Comparison of ENCODE assay signal across 8 mouse cellular contexts in genomic region chr1:178317275-178318001, GRCm38 (mm10). TPM values are rescaled to one million over a fixed set of nuclear protein-coding genes. Genes with fewer than 3 reads are reported as not detected.
DNase-seq lines count a peak whose midpoint lies in the region; ATAC-seq and TF ChIP-seq lines count a peak whose summit lies in the region.

No protein-coding gene starts in this region.

- WGBS in heart, adult 2 months = 12% methylated on average over 10 of the region's 10 CpGs
- WGBS in forebrain, embryonic 10.5 days = 64% methylated on average over 10 of the region's 10 CpGs
- 27% methylated on average over 10 of the region's 10 CpGs for WGBS in liver, embryonic 13.5 days (ENCODE audit: insufficient replicate concordance)

- no peak for ATAC-seq in liver, embryonic 13.5 days (ENCODE audit: low read depth)

- intact Hi-C loops in heart, adult 2 months (cut with DNase I) = loop anchor here (1.0 to 10.0 kb wide), 3 partner anchors 52 to 133 kb away; partner anchors contain the start of genes Desi2 and Efcab2

- H3K9ac ChIP-seq in heart, adult 2 months (ENCODE audit: low read depth, low read length) = peak overlapping the region; percentile 45; the same call in 1 of the 2 replicates
- H3K9ac ChIP-seq in CH12.LX (ENCODE audit: insufficient read depth, low read depth) = peak overlapping the region; percentile 74
- H3K9ac ChIP-seq in liver, embryonic 13.5 days = peak overlapping the region; percentile 91

- no peak for TF ChIP-seq POLR2A in heart, adult 2 months (IDR thresholded peaks at IDR 0.05; ENCODE audit: insufficient read depth, low read depth, low read length)
- TF ChIP-seq POLR2A in CH12.LX (IDR thresholded peaks at IDR 0.05; ENCODE audit: low read depth, low read length) = no peak

- in situ Hi-C loops in CH12.LX (cut with MboI; ENCODE audit: low pct_ligation_motif_present, low pct_unique_long_range_greater_than_20kb, low sequenced_read_pairs) = no loop called here

- TF ChIP-seq RAD21 in CH12.LX (IDR thresholded peaks at IDR 0.05; ENCODE audit: low read depth, low read length) = no peak

- no peak for TF ChIP-seq CTCF in heart, adult 2 months (IDR thresholded peaks at IDR 0.05)
- TF ChIP-seq CTCF in CH12.LX (conservative IDR thresholded peaks at IDR 0.05 in 1 of 2, IDR thresholded peaks at IDR 0.05 in 1 of 2; ENCODE audit: low read depth in 2 of 2, low read length in 2 of 2) = no peak

- H3K9me3 ChIP-seq in CH12.LX (replicated peaks; ENCODE audit: low read length) = no peaks in the 10 kb centered on the region
- no peaks in the 10 kb centered on the region for H3K9me3 ChIP-seq in forebrain, embryonic 10.5 days
- no peaks in the 10 kb centered on the region for H3K9me3 ChIP-seq in liver, embryonic 13.5 days (replicated peaks)

- H3K4me2 ChIP-seq in CH12.LX (ENCODE audit: insufficient read depth, low read depth, poor library complexity, severe bottlenecking) = peak overlapping the region; percentile 62; the same call in 1 of the 2 replicates
- H3K4me2 ChIP-seq in liver, embryonic 13.5 days = peak overlapping the region; percentile 75

- no peak for TF ChIP-seq EP300 in heart, adult 2 months (IDR thresholded peaks at IDR 0.05; ENCODE audit: insufficient read depth, low read depth, low read length)
- TF ChIP-seq EP300 in CH12.LX (IDR thresholded peaks at IDR 0.05; ENCODE audit: low read length) = no peak

- peak overlapping the region; percentile 99 for H3K27ac ChIP-seq in heart, adult 2 months
- no peak overlapping the region; the same call in 1 of the 2 replicates for H3K27ac ChIP-seq in CH12.LX (ENCODE audit: insufficient read depth, low read depth)
- peak overlapping the region; percentile 95 for H3K27ac ChIP-seq in forebrain, embryonic 10.5 days
- H3K27ac ChIP-seq in liver, embryonic 13.5 days = peak overlapping the region; percentile 99

- H3K79me2 ChIP-seq in heart, adult 2 months (replicated peaks; ENCODE audit: control insufficient read depth, insufficient read depth, low read length) = no peaks in the 10 kb centered on the region
- peaks cover 17% of the 10 kb centered on the region for H3K79me2 ChIP-seq in CH12.LX (replicated peaks; ENCODE audit: control insufficient read depth, extremely low read depth, insufficient read depth, poor library complexity, severe bottlenecking)

- peaks cover 27% of the 10 kb centered on the region for H3K36me3 ChIP-seq in heart, adult 2 months (ENCODE audit: control insufficient read depth, insufficient read depth, low read length)
- H3K36me3 ChIP-seq in CH12.LX (replicated peaks in 1 of 2; ENCODE audit: control insufficient read depth in 1 of 2, insufficient read depth in 1 of 2, low read length in 1 of 2) = peaks cover 13 to 26% of the 10 kb centered on the region in 2 experiments
- peaks cover 21% of the 10 kb centered on the region for H3K36me3 ChIP-seq in forebrain, embryonic 10.5 days (replicated peaks)
- peaks cover 18% of the 10 kb centered on the region for H3K36me3 ChIP-seq in liver, embryonic 13.5 days

- no peak for DNase-seq in heart, adult 2 months
- no peak for DNase-seq in heart, postnatal 4 days
- no peak for DNase-seq in CH12.LX (ENCODE audit: extremely low read depth)
- no peak for DNase-seq in forebrain, embryonic 10.5 days (ENCODE audit: extremely low spot score, low spot score)
- no peak for DNase-seq in liver, embryonic 13.5 days
- DNase-seq in frontal cortex, postnatal 14 days (ENCODE audit: low spot score in 2 of 2) = no peak
- DNase-seq in adrenal gland, postnatal 25 days = no peak
- DNase-seq in layer of hippocampus, adult 9-10 months (ENCODE audit: low spot score) = no peak

- no peaks in the 10 kb centered on the region for H3K27me3 ChIP-seq in heart, adult 2 months (ENCODE audit: control insufficient read depth, insufficient read depth, low read length)
- no peaks in the 10 kb centered on the region for H3K27me3 ChIP-seq in CH12.LX (replicated peaks)
- no peaks in the 10 kb centered on the region for H3K27me3 ChIP-seq in forebrain, embryonic 10.5 days (ENCODE audit: poor library complexity, severe bottlenecking)
- H3K27me3 ChIP-seq in liver, embryonic 13.5 days = no peaks in the 10 kb centered on the region

- dilution Hi-C loops in CH12.LX (cut with MboI; ENCODE audit: extremely low pct_ligation_motif_present, extremely low pct_unique_long_range_greater_than_20kb, low sequenced_read_pairs) = no loop called here

- H3K4me1 ChIP-seq in heart, adult 2 months (ENCODE audit: control insufficient read depth, insufficient read depth, low read length) = peaks cover 7% of the 10 kb centered on the region
- peaks cover 4 to 30% of the 10 kb centered on the region in 2 experiments; a peak in 2 of 4 replicates for H3K4me1 ChIP-seq in CH12.LX (ENCODE audit: control insufficient read depth in 1 of 2, insufficient read depth in 2 of 2)
- peaks cover 41% of the 10 kb centered on the region for H3K4me1 ChIP-seq in forebrain, embryonic 10.5 days
- H3K4me1 ChIP-seq in liver, embryonic 13.5 days (replicated peaks) = peaks cover 53% of the 10 kb centered on the region

- peak overlapping the region; percentile 68 for H3K4me3 ChIP-seq in heart, adult 2 months
- peak overlapping the region; percentile 58 to 70 (median 63) for H3K4me3 ChIP-seq in CH12.LX (replicated peaks in 1 of 3; ENCODE audit: low read depth in 2 of 3, low read length in 2 of 3, poor library complexity in 1 of 3)
- peak overlapping the region; percentile 66 for H3K4me3 ChIP-seq in forebrain, embryonic 10.5 days
- peak overlapping the region; percentile 70 for H3K4me3 ChIP-seq in liver, embryonic 13.5 days (replicated peaks)

TF ChIP-seq in CH12.LX, 34 proteins besides CTCF, POLR2A, EP300 and RAD21:
- TF ChIP-seq ZMIZ1 (IDR thresholded peaks at IDR 0.05; ENCODE audit: low read depth, low read length) = no peak; the same call in 1 of the 2 replicates
- TF ChIP-seq SMC3 (IDR thresholded peaks at IDR 0.05; ENCODE audit: low read depth, low read length) = no peak
- TF ChIP-seq MEF2A (IDR thresholded peaks at IDR 0.05; ENCODE audit: borderline replicate concordance, low read depth, low read length) = no peak
- TF ChIP-seq ETS1 (conservative IDR thresholded peaks at IDR 0.05; ENCODE audit: low read depth, low read length) = no peak
- no peak for TF ChIP-seq ZC3H11A (IDR thresholded peaks at IDR 0.05; ENCODE audit: low read depth, low read length)
- no peak for TF ChIP-seq MXI1 (IDR thresholded peaks at IDR 0.05; ENCODE audit: low read depth, low read length)
- no peak for TF ChIP-seq NELFE (IDR thresholded peaks at IDR 0.05; ENCODE audit: low read depth, low read length)
- TF ChIP-seq MYC (IDR thresholded peaks at IDR 0.05; ENCODE audit: low read depth, low read length) = no peak
- TF ChIP-seq MAZ (IDR thresholded peaks at IDR 0.05; ENCODE audit: low read depth, low read length) = no peak
- TF ChIP-seq POLR2AphosphoS2 (IDR thresholded peaks at IDR 0.05; ENCODE audit: low read depth, low read length) = no peak
- TF ChIP-seq KAT2A (IDR thresholded peaks at IDR 0.05; ENCODE audit: insufficient replicate concordance, low read length) = no peak
- no peak for TF ChIP-seq GABPA (IDR thresholded peaks at IDR 0.05; ENCODE audit: insufficient replicate concordance, low read depth, low read length)
- TF ChIP-seq ZNF384 (IDR thresholded peaks at IDR 0.05; ENCODE audit: low read depth, low read length) = no peak
- no peak for TF ChIP-seq BHLHE40 (IDR thresholded peaks at IDR 0.05; ENCODE audit: low read depth, low read length)
- TF ChIP-seq E2F4 (IDR thresholded peaks at IDR 0.05; ENCODE audit: insufficient replicate concordance, low read depth, low read length) = no peak
- TF ChIP-seq TCF12 (IDR thresholded peaks at IDR 0.05; ENCODE audit: low read depth, low read length) = no peak
- TF ChIP-seq CHD2 (IDR thresholded peaks at IDR 0.05; ENCODE audit: low read length) = no peak

RNA-seq across cellular contexts. Expression of gene Cox20, which starts 1.5 kb away (rescaled TPM):
- total RNA-seq in heart, adult 2 months (2021) = 100 to 1,000 TPM; 102 to 105 TPM
- 54.7 and 107 TPM in 2 replicates for polyA plus RNA-seq in heart, adult 2 months (2012; rRNA removed)
- 100 to 1,000 TPM; 146 to 147 TPM for total RNA-seq in heart, postnatal 4 days (2021)
- total RNA-seq in CH12.LX (2012; rRNA removed) (9.9 and 15.3 TPM in 2 replicates), CH12.LX (2014; rRNA removed) (19.1 and 23.9 TPM in 2 replicates)
- 21.2 and 26.0 TPM in 2 replicates for polyA plus RNA-seq in CH12.LX (2012; ENCODE audit: insufficient read length, low read depth)
- polyA plus RNA-seq in forebrain, embryonic 10.5 days (2016; fragmentation: Nextera tagmentation; extraction: Ambion mirVana) = 77.3 and 84.2 TPM in 2 replicates
- 96.7 and 119 TPM in 2 replicates for polyA plus RNA-seq in liver, embryonic 13.5 days (2015; fragmentation: Nextera tagmentation; extraction: Ambion mirVana)
- 115 and 123 TPM in 2 replicates for total RNA-seq in adrenal gland, postnatal 25 days (2021)

RNA-seq across cellular contexts. Expression of gene Hnrnpu, which starts 20.2 kb away (rescaled TPM):
- 100 to 1,000 TPM; 167 to 176 TPM for total RNA-seq in heart, adult 2 months (2021)
- 27.3 and 52.4 TPM in 2 replicates for polyA plus RNA-seq in heart, adult 2 months (2012; rRNA removed)
- total RNA-seq in heart, postnatal 4 days (2021) = 100 to 1,000 TPM; 343 to 362 TPM
- total RNA-seq in CH12.LX (2012; rRNA removed) (346 and 491 TPM in 2 replicates), CH12.LX (2014; rRNA removed) (359 and 397 TPM in 2 replicates)
- polyA plus RNA-seq in CH12.LX (2012; ENCODE audit: insufficient read length, low read depth) = 853 and 911 TPM in 2 replicates
- 437 and 457 TPM in 2 replicates for polyA plus RNA-seq in forebrain, embryonic 10.5 days (2016; fragmentation: Nextera tagmentation; extraction: Ambion mirVana)
- polyA plus RNA-seq in liver, embryonic 13.5 days (2015; fragmentation: Nextera tagmentation; extraction: Ambion mirVana) = 177 and 260 TPM in 2 replicates
- 446 and 468 TPM in 2 replicates for total RNA-seq in adrenal gland, postnatal 25 days (2021)
